15 mouse cellular contexts compared by ENCODE assay signal in genomic region chr2:62396799-62397198, GRCm38 (mm10).
"Had no signal": no experiment of that assay in that cellular context is flagged by ENCODE, and none has a peak within 500 bp of the region (broad histone marks: within the 10 kb centered on the region; RNA-seq: fewer than 3 reads in every experiment).

No protein-coding gene starts in this region.

- H3K4me2 ChIP-seq: lung, embryonic 15.5 days; midbrain, embryonic 11.5 days; midbrain, embryonic 13.5 days; midbrain, embryonic 15.5 days; neural tube, embryonic 12.5 days; stomach, embryonic 15.5 days had no signal

- H3K4me1 ChIP-seq: lung, embryonic 15.5 days; midbrain, embryonic 13.5 days; midbrain, embryonic 15.5 days; neural tube, embryonic 12.5 days; stomach, embryonic 15.5 days had no signal

- H3K9me3 ChIP-seq: lung, embryonic 15.5 days; megakaryocyte, embryonic 14.5 days; midbrain, embryonic 13.5 days; midbrain, embryonic 15.5 days; neural tube, embryonic 12.5 days; stomach, embryonic 15.5 days had no signal

- H3K4me3 ChIP-seq: lung, embryonic 15.5 days; megakaryocyte, embryonic 14.5 days; midbrain, embryonic 13.5 days; midbrain, embryonic 15.5 days; neural tube, embryonic 12.5 days; stomach, embryonic 15.5 days had no signal

- H3K27me3 ChIP-seq: lung, embryonic 15.5 days; megakaryocyte, embryonic 14.5 days; midbrain, embryonic 13.5 days; midbrain, embryonic 15.5 days; neural tube, embryonic 12.5 days; stomach, embryonic 15.5 days had no signal

- H3K36me3 ChIP-seq: lung, embryonic 15.5 days; midbrain, embryonic 13.5 days; midbrain, embryonic 15.5 days; neural tube, embryonic 12.5 days; stomach, embryonic 15.5 days had no signal

- H3K9ac ChIP-seq: liver, postnatal 0 days; lung, embryonic 15.5 days; midbrain, embryonic 13.5 days; midbrain, embryonic 15.5 days; neural tube, embryonic 12.5 days; stomach, embryonic 15.5 days had no signal

- DNase-seq: liver, postnatal 0 days; lung, adult 2 months; lung, postnatal 10 days; right cerebral cortex, postnatal 14 days; thymus, adult 2 months; thymus, postnatal 36 days had no signal

- ATAC-seq: liver, postnatal 0 days; midbrain, embryonic 13.5 days; midbrain, embryonic 15.5 days had no signal

- H3K27ac ChIP-seq: lung, embryonic 15.5 days; macrophage; midbrain, embryonic 13.5 days; midbrain, embryonic 15.5 days; neural tube, embryonic 12.5 days; stomach, embryonic 15.5 days; stomach, postnatal 0 days had no signal
